Mouse (Mus musculus) C2C12 (cell line): ENCODE data around the gene Olfr1012. TPM values are rescaled to one million over a fixed set of nuclear protein-coding genes. Genes with fewer than 3 reads are reported as not detected.

Experiments
- H3K27me3 ChIP-seq: one replicate; pipeline ENCODE4 v1.6.1; 2011; ENCODE audit not compliant: control insufficient read depth, insufficient read depth, insufficient read length
- H3K36me3 ChIP-seq: one replicate; pipeline ENCODE4 v1.6.1; 2011; ENCODE audit not compliant: control insufficient read depth, insufficient read depth
- H3K4me3 ChIP-seq: one replicate; pipeline ENCODE4 v1.5.1; 2011; ENCODE audit warnings: mild to moderate bottlenecking, control low read depth; ENCODE audit not compliant: poor library complexity, insufficient read depth, severe bottlenecking
- H3K79me2 ChIP-seq: one replicate; pipeline ENCODE4 v1.6.1; 2011; ENCODE audit not compliant: control insufficient read depth, insufficient read depth
- H3K79me3 ChIP-seq: one replicate; pipeline ENCODE4 v1.6.1; 2011; ENCODE audit warnings: low read depth, control low read depth
- H3ac ChIP-seq: one replicate; pipeline ENCODE3; 2011; ENCODE audit warnings: low read depth; ENCODE audit not compliant: control insufficient read depth, insufficient read length
- CEBPB ChIP-seq: IDR thresholded peaks from one replicate; pipeline ENCODE4 v1.6.1; 2011; ENCODE audit warnings: low read depth, mild to moderate bottlenecking, control low read depth, moderate library complexity
- CTCF ChIP-seq: IDR thresholded peaks from one replicate; pipeline ENCODE4 v1.5.1; 2011; ENCODE audit not compliant: control insufficient read depth, insufficient read depth, insufficient read length
- FOSL1 ChIP-seq: IDR thresholded peaks from one replicate; pipeline ENCODE4 v1.8.0; 2011; ENCODE audit warnings: mild to moderate bottlenecking, low read length; ENCODE audit not compliant: poor library complexity, insufficient read depth, severe bottlenecking
- MAX ChIP-seq: IDR thresholded peaks from one replicate; pipeline ENCODE4 v1.6.1; 2011; ENCODE audit warnings: mild to moderate bottlenecking, control low read depth
- MYOD1 ChIP-seq: IDR thresholded peaks from one replicate; pipeline ENCODE4 v1.6.1; 2011; ENCODE audit warnings: low read depth; ENCODE audit not compliant: control insufficient read depth, insufficient read length
- MYOG ChIP-seq: IDR thresholded peaks from one replicate; pipeline ENCODE4 v1.6.1; 2011; ENCODE audit not compliant: control insufficient read depth, insufficient read length; ENCODE audit errors: extremely low read depth
- USF1 ChIP-seq: IDR thresholded peaks from one replicate; pipeline ENCODE4 v1.6.1; 2011; ENCODE audit warnings: low read depth, mild to moderate bottlenecking, control low read depth, moderate library complexity
- long read RNA-seq, 2 experiments: library from polyadenylated mRNA; unstranded; transcript quantifications; one replicate each; pipeline ENCODE4 v2.0.0; 2019 to 2020
- polyA plus RNA-seq: library from polyadenylated mRNA; unstranded; fragments of >200 nt; fragmentation: generic; extraction: Trizol; gene quantifications from one replicate; pipeline ENCODE4 v1.2.1, GENCODE M21; 2012; ENCODE audit warnings: missing spikeins

Olfr1012 gene
- not detected for polyA plus RNA-seq
- long read RNA-seq, experiment 1: 0 reads
- long read RNA-seq, experiment 2: 0 reads

- no peaks in the 10 kb centered on the region for H3K79me3 ChIP-seq
- H3ac ChIP-seq: no peak within 1 kb of the TSS
- H3K4me3 ChIP-seq: no peak within 1 kb of the TSS
- H3K27me3 ChIP-seq: no peaks in the 10 kb centered on the region
- no peaks in the 10 kb centered on the region for H3K79me2 ChIP-seq
- TF ChIP-seq USF1 (no peak), CEBPB (no peak), FOSL1 (no peak), CTCF (no peak), MYOG (no peak), MYOD1 (no peak), MAX (no peak)
- no peaks in the 10 kb centered on the region for H3K36me3 ChIP-seq
These were observed at the start of gene Olfr1012 for GRCm38 (mm10) chr2:85762666-85763065. Olfr1012 (minus strand) TSS chr2:85762766.

GRCm38 (mm10) chr2:85804501-85804900, 41.9 kb upstream of the Olfr1012 start:
- no peaks in the 10 kb centered on the region for H3K79me2 ChIP-seq
- no peaks in the 10 kb centered on the region for H3K36me3 ChIP-seq
- H3K27me3 ChIP-seq: no peaks in the 10 kb centered on the region
- no peaks in the 10 kb centered on the region for H3K79me3 ChIP-seq
- H3K4me3 ChIP-seq: no peak overlapping the region
- TF ChIP-seq MYOG (no peak), CTCF (no peak), USF1 (no peak), CEBPB (no peak), MAX (no peak), FOSL1 (no peak), MYOD1 (no peak)
- no peak overlapping the region for H3ac ChIP-seq

- Histone ChIP-seq H3K79me2 (no peaks in the 10 kb centered on the region), H3K27me3 (no peaks in the 10 kb centered on the region), H3K79me3 (no peaks in the 10 kb centered on the region), H3ac (no peak within 1 kb of the TSS), H3K36me3 (no peaks in the 10 kb centered on the region), H3K4me3 (no peak within 1 kb of the TSS)
- TF ChIP-seq MYOG: no peak
- TF ChIP-seq FOSL1: no peak
- TF ChIP-seq MYOD1: no peak
- no peak for TF ChIP-seq CEBPB
- TF ChIP-seq MAX: no peak
- no peak for TF ChIP-seq CTCF
- no peak for TF ChIP-seq USF1
These were observed 39.9 kb upstream of the Olfr1012 start, which contains the start of gene Olfr1016 for GRCm38 (mm10) chr2:85802444-85802843. Olfr1016 (minus strand) TSS chr2:85802544.

GRCm38 (mm10) chr2:85792331-85792730, 29.8 kb upstream of the Olfr1012 start:
- Histone ChIP-seq H3K36me3 (no peaks in the 10 kb centered on the region), H3ac (no peak overlapping the region), H3K4me3 (no peak overlapping the region), H3K79me2 (no peaks in the 10 kb centered on the region), H3K27me3 (no peaks in the 10 kb centered on the region), H3K79me3 (no peaks in the 10 kb centered on the region)
- TF ChIP-seq FOSL1 (no peak), MYOD1 (no peak), CTCF (no peak), USF1 (no peak), MAX (no peak), CEBPB (no peak), MYOG (no peak)

- Histone ChIP-seq H3ac (no peak within 1 kb of the TSS), H3K27me3 (no peaks in the 10 kb centered on the region), H3K4me3 (no peak within 1 kb of the TSS), H3K79me3 (no peaks in the 10 kb centered on the region), H3K36me3 (no peaks in the 10 kb centered on the region), H3K79me2 (no peaks in the 10 kb centered on the region)
- no peak for TF ChIP-seq FOSL1
- TF ChIP-seq MAX: no peak
- TF ChIP-seq MYOD1: no peak
- no peak for TF ChIP-seq CEBPB
- no peak for TF ChIP-seq USF1
- TF ChIP-seq MYOG: no peak
- TF ChIP-seq CTCF: no peak
These were observed 19.2 kb upstream of the Olfr1012 start, which contains the start of gene Olfr1015 for GRCm38 (mm10) chr2:85781717-85782116. Olfr1015 (plus strand) TSS chr2:85782017.

GRCm38 (mm10) chr2:85772413-85772812, 9.8 kb upstream of the Olfr1012 start, which contains the start of gene Olfr1014:
Olfr1014 (plus strand) TSS chr2:85772713.
- no peak for TF ChIP-seq MYOG
- no peak for TF ChIP-seq CEBPB
- no peak for TF ChIP-seq CTCF
- TF ChIP-seq MYOD1: no peak
- TF ChIP-seq FOSL1: no peak
- no peak for TF ChIP-seq USF1
- TF ChIP-seq MAX: no peak
- Histone ChIP-seq H3ac (no peak within 1 kb of the TSS), H3K27me3 (no peaks in the 10 kb centered on the region), H3K79me3 (no peaks in the 10 kb centered on the region), H3K79me2 (no peaks in the 10 kb centered on the region), H3K36me3 (no peaks in the 10 kb centered on the region), H3K4me3 (no peak within 1 kb of the TSS)
